Mouse (Mus musculus) forebrain, embryonic 10.5 days (tissue): ENCODE measurements at regions not wholly inside any gene's neighbourhood (a gene's known extent, or its start where the extent isn't known, plus 50 kb on each side); places are given as distances from the start of the nearest gene placed in this dataset.

ENCODE experiments used
- DNase-seq: peaks from one replicate; pipeline ENCODE4 v3.0.0-alpha.2; 2017; ENCODE audit warnings: low spot score; ENCODE audit errors: extremely low spot score
- H3K27ac ChIP-seq: fragments of 300-500 bp; sonication (generic); 2 replicates; pipeline ENCODE4 v1.5.1; 2016; ENCODE audit warnings: mild to moderate bottlenecking
- H3K27me3 ChIP-seq: fragments of 300-500 bp; sonication (generic); 2 replicates; pipeline ENCODE4 v1.6.1; 2016; ENCODE audit warnings: mild to moderate bottlenecking; ENCODE audit not compliant: poor library complexity, severe bottlenecking
- H3K36me3 ChIP-seq: fragments of 300-500 bp; sonication (generic); replicated peaks from 2 replicates; pipeline ENCODE4 v1.6.1; 2016; ENCODE audit warnings: mild to moderate bottlenecking, moderate library complexity
- H3K4me1 ChIP-seq: fragments of 300-500 bp; sonication (generic); 2 replicates; pipeline ENCODE4 v1.6.1; 2016
- H3K4me3 ChIP-seq: fragments of 300-500 bp; sonication (generic); 2 replicates; pipeline ENCODE4 v1.5.1; 2016; ENCODE audit warnings: mild to moderate bottlenecking, moderate library complexity
- H3K9me3 ChIP-seq: fragments of 300-500 bp; sonication (generic); 2 replicates; pipeline ENCODE4 v1.6.1; 2016; ENCODE audit warnings: mild to moderate bottlenecking, moderate library complexity
- WGBS: fragments of 180-500 bp; shearing (Covaris S2); methylation state at CpG from one replicate; pipeline ENCODE4 v1.1.7; 2016; 5-methylcytosine and 5-hydroxymethylcytosine counted together

GRCm38 (mm10) chr1:111754263-111754857 is 110.4 kb downstream of the Dsel start:
- peaks cover 7% of the 10 kb centered on the region for H3K4me1 ChIP-seq
- peak overlapping the region; percentile 63 for H3K27ac ChIP-seq
- H3K27me3 ChIP-seq = no peaks in the 10 kb centered on the region
- no peaks in the 10 kb centered on the region for H3K36me3 ChIP-seq
- no peaks in the 10 kb centered on the region for H3K9me3 ChIP-seq
- H3K4me3 ChIP-seq = peak overlapping the region; percentile 46
- WGBS = 9% methylated on average over 16 of the region's 20 CpGs
- DNase-seq = no peak
